Mouse (Mus musculus): ENCODE measurements around the gene Rbp7. TPM values are rescaled to one million over a fixed set of nuclear protein-coding genes. Genes with fewer than 3 reads are reported as not detected.
"Not testable (repeated sequence)": the region's sequence is repeated elsewhere in the genome, so short reads cannot be mapped to it uniquely, and the experiment has no call there.

The Rbp7 gene
- polyA plus RNA-seq, 1 experiment from 2014 or later = not detected

- no peak for DNase-seq (ENCODE audit: low spot score)
- no peak overlapping the region for H3K4me2 ChIP-seq (ENCODE audit: low read depth, low read length, severe bottlenecking)
- 72% methylated on average over 6 of the region's 7 CpGs for WGBS
Observed at GRCm38 (mm10) chr4:149461579-149462304, 7.0 kb upstream of the Rbp7 start.

GRCm38 (mm10) chr4:149460475-149460874, 5.7 kb upstream of the Rbp7 start:
- not testable (repeated sequence) for DNase-seq (ENCODE audit: low spot score); H3K36me3 ChIP-seq (ENCODE audit: control insufficient read depth, insufficient read depth, low read length); H3K4me1 ChIP-seq (replicated peaks; ENCODE audit: control insufficient read depth, insufficient read depth, low read length); H3K4me2 ChIP-seq (ENCODE audit: low read depth, low read length, severe bottlenecking); ATAC-seq (replicated peaks; ENCODE audit: low FRiP score); H3K9me3 ChIP-seq (ENCODE audit: control insufficient read depth, low read length); H3K27me3 ChIP-seq (ENCODE audit: control insufficient read depth, insufficient read depth, low read length); H3K9ac ChIP-seq (ENCODE audit: low read length); H3K4me3 ChIP-seq (ENCODE audit: low read depth, low read length); H3K27ac ChIP-seq (ENCODE audit: low read depth, low read length)
- 89% methylated on average over 2 of the region's 2 CpGs for WGBS

More at GRCm38 (mm10) chr4:149461579-149462304, 7.0 kb upstream of the Rbp7 start:
- H3K4me1 ChIP-seq (replicated peaks; ENCODE audit: control insufficient read depth, insufficient read depth, low read length) = no peaks in the 10 kb centered on the region
- ATAC-seq (replicated peaks; ENCODE audit: low FRiP score) = no peak
- no peak overlapping the region for H3K9ac ChIP-seq (ENCODE audit: low read length)
- no peaks in the 10 kb centered on the region for H3K9me3 ChIP-seq (ENCODE audit: control insufficient read depth, low read length)
- no peaks in the 10 kb centered on the region for H3K36me3 ChIP-seq (ENCODE audit: control insufficient read depth, insufficient read depth, low read length)
- no peak overlapping the region for H3K4me3 ChIP-seq (ENCODE audit: low read depth, low read length)
- no peaks in the 10 kb centered on the region for H3K27me3 ChIP-seq (ENCODE audit: control insufficient read depth, insufficient read depth, low read length)
- no peak overlapping the region for H3K27ac ChIP-seq (ENCODE audit: low read depth, low read length)

- no peak for DNase-seq (ENCODE audit: low spot score)
- no peak overlapping the region for H3K4me2 ChIP-seq (ENCODE audit: low read depth, low read length, severe bottlenecking)
- no peak overlapping the region for H3K4me3 ChIP-seq (ENCODE audit: low read depth, low read length)
- ATAC-seq (replicated peaks; ENCODE audit: low FRiP score) = no peak
- no peaks in the 10 kb centered on the region for H3K9me3 ChIP-seq (ENCODE audit: control insufficient read depth, low read length)
- H3K4me1 ChIP-seq (replicated peaks; ENCODE audit: control insufficient read depth, insufficient read depth, low read length) = no peaks in the 10 kb centered on the region
- H3K27me3 ChIP-seq (ENCODE audit: control insufficient read depth, insufficient read depth, low read length) = no peaks in the 10 kb centered on the region
- no peaks in the 10 kb centered on the region for H3K36me3 ChIP-seq (ENCODE audit: control insufficient read depth, insufficient read depth, low read length)
- H3K9ac ChIP-seq (ENCODE audit: low read length) = no peak overlapping the region
- 86% methylated on average over 1 of the region's 1 CpGs for WGBS
- no peak overlapping the region for H3K27ac ChIP-seq (ENCODE audit: low read depth, low read length)
Observed at GRCm38 (mm10) chr4:149459425-149459824, 4.6 kb upstream of the Rbp7 start.

- ATAC-seq (replicated peaks; ENCODE audit: low FRiP score) (no peak), DNase-seq (ENCODE audit: low spot score) (no peak)
- Histone ChIP-seq H3K4me3 (ENCODE audit: low read depth, low read length) (no peak overlapping the region), H3K9me3 (ENCODE audit: control insufficient read depth, low read length) (no peaks in the 10 kb centered on the region), H3K4me1 (replicated peaks; ENCODE audit: control insufficient read depth, insufficient read depth, low read length) (no peaks in the 10 kb centered on the region), H3K9ac (ENCODE audit: low read length) (no peak overlapping the region), H3K27me3 (ENCODE audit: control insufficient read depth, insufficient read depth, low read length) (no peaks in the 10 kb centered on the region), H3K4me2 (ENCODE audit: low read depth, low read length, severe bottlenecking) (no peak overlapping the region), H3K27ac (ENCODE audit: low read depth, low read length) (no peak overlapping the region), H3K36me3 (ENCODE audit: control insufficient read depth, insufficient read depth, low read length) (no peaks in the 10 kb centered on the region)
- 62% methylated on average over 5 of the region's 5 CpGs for WGBS
Observed at GRCm38 (mm10) chr4:149458526-149458925, 3.7 kb upstream of the Rbp7 start.

- Histone ChIP-seq H3K4me3 (ENCODE audit: low read depth, low read length) (no peak overlapping the region), H3K9ac (ENCODE audit: low read length) (no peak overlapping the region), H3K27me3 (ENCODE audit: control insufficient read depth, insufficient read depth, low read length) (no peaks in the 10 kb centered on the region), H3K27ac (ENCODE audit: low read depth, low read length) (no peak overlapping the region), H3K36me3 (ENCODE audit: control insufficient read depth, insufficient read depth, low read length) (no peaks in the 10 kb centered on the region), H3K9me3 (ENCODE audit: control insufficient read depth, low read length) (no peaks in the 10 kb centered on the region), H3K4me1 (replicated peaks; ENCODE audit: control insufficient read depth, insufficient read depth, low read length) (no peaks in the 10 kb centered on the region), H3K4me2 (ENCODE audit: low read depth, low read length, severe bottlenecking) (no peak overlapping the region)
- WGBS = 83% methylated on average over 6 of the region's 6 CpGs
- no peak for DNase-seq (ENCODE audit: low spot score)
- no peak for ATAC-seq (replicated peaks; ENCODE audit: low FRiP score)
Observed at GRCm38 (mm10) chr4:149457831-149458430, 3.2 kb upstream of the Rbp7 start.

- H3K27ac ChIP-seq (ENCODE audit: low read depth, low read length); H3K9me3 ChIP-seq (ENCODE audit: control insufficient read depth, low read length); H3K9ac ChIP-seq (ENCODE audit: low read length); H3K4me3 ChIP-seq (ENCODE audit: low read depth, low read length); H3K4me1 ChIP-seq (replicated peaks; ENCODE audit: control insufficient read depth, insufficient read depth, low read length); H3K27me3 ChIP-seq (ENCODE audit: control insufficient read depth, insufficient read depth, low read length); ATAC-seq (replicated peaks; ENCODE audit: low FRiP score); H3K36me3 ChIP-seq (ENCODE audit: control insufficient read depth, insufficient read depth, low read length); H3K4me2 ChIP-seq (ENCODE audit: low read depth, low read length, severe bottlenecking); DNase-seq (ENCODE audit: low spot score): not testable (repeated sequence)
- 91% methylated on average over 26 of the region's 27 CpGs for WGBS
Observed at GRCm38 (mm10) chr4:149457163-149457562, 2.4 kb upstream of the Rbp7 start.

GRCm38 (mm10) chr4:149454263-149454662, 515 bp downstream of the Rbp7 start:
- H3K4me1 ChIP-seq (replicated peaks; ENCODE audit: control insufficient read depth, insufficient read depth, low read length) = no peaks in the 10 kb centered on the region
- no peaks in the 10 kb centered on the region for H3K9me3 ChIP-seq (ENCODE audit: control insufficient read depth, low read length)
- H3K27ac ChIP-seq (ENCODE audit: low read depth, low read length) = no peak overlapping the region
- DNase-seq (ENCODE audit: low spot score) (no peak), ATAC-seq (replicated peaks; ENCODE audit: low FRiP score) (no peak)
- H3K4me3 ChIP-seq (ENCODE audit: low read depth, low read length) = no peak overlapping the region
- 88% methylated on average over 17 of the region's 17 CpGs for WGBS
- H3K36me3 ChIP-seq (ENCODE audit: control insufficient read depth, insufficient read depth, low read length) = no peaks in the 10 kb centered on the region
- no peak overlapping the region for H3K9ac ChIP-seq (ENCODE audit: low read length)
- no peak overlapping the region for H3K4me2 ChIP-seq (ENCODE audit: low read depth, low read length, severe bottlenecking)
- no peaks in the 10 kb centered on the region for H3K27me3 ChIP-seq (ENCODE audit: control insufficient read depth, insufficient read depth, low read length)

GRCm38 (mm10) chr4:149453656-149454055, 1.1 kb downstream of the Rbp7 start:
- Histone ChIP-seq H3K36me3 (ENCODE audit: control insufficient read depth, insufficient read depth, low read length) (no peaks in the 10 kb centered on the region), H3K4me1 (replicated peaks; ENCODE audit: control insufficient read depth, insufficient read depth, low read length) (no peaks in the 10 kb centered on the region), H3K27me3 (ENCODE audit: control insufficient read depth, insufficient read depth, low read length) (no peaks in the 10 kb centered on the region), H3K9me3 (ENCODE audit: control insufficient read depth, low read length) (no peaks in the 10 kb centered on the region), H3K27ac (ENCODE audit: low read depth, low read length) (no peak overlapping the region), H3K9ac (ENCODE audit: low read length) (no peak overlapping the region), H3K4me3 (ENCODE audit: low read depth, low read length) (no peak overlapping the region), H3K4me2 (ENCODE audit: low read depth, low read length, severe bottlenecking) (no peak overlapping the region)
- ATAC-seq (replicated peaks; ENCODE audit: low FRiP score) (no peak), DNase-seq (ENCODE audit: low spot score) (peak; percentile 62)
- 85% methylated on average over 4 of the region's 4 CpGs for WGBS

- Histone ChIP-seq H3K4me3 (ENCODE audit: low read depth, low read length) (no peak overlapping the region), H3K27me3 (ENCODE audit: control insufficient read depth, insufficient read depth, low read length) (no peaks in the 10 kb centered on the region), H3K4me2 (ENCODE audit: low read depth, low read length, severe bottlenecking) (no peak overlapping the region), H3K36me3 (ENCODE audit: control insufficient read depth, insufficient read depth, low read length) (no peaks in the 10 kb centered on the region), H3K9ac (ENCODE audit: low read length) (no peak overlapping the region), H3K27ac (ENCODE audit: low read depth, low read length) (no peak overlapping the region), H3K9me3 (ENCODE audit: control insufficient read depth, low read length) (no peaks in the 10 kb centered on the region), H3K4me1 (replicated peaks; ENCODE audit: control insufficient read depth, insufficient read depth, low read length) (peaks cover 3% of the 10 kb centered on the region; the same call in 1 of the 2 replicates)
- DNase-seq (ENCODE audit: low spot score) (no peak), ATAC-seq (replicated peaks; ENCODE audit: low FRiP score) (no peak)
- WGBS = 86% methylated on average over 3 of the region's 3 CpGs
Observed at GRCm38 (mm10) chr4:149450636-149451035, 4.1 kb downstream of the Rbp7 start.
